Mouse (Mus musculus): ENCODE results near the gene Nav2.

- TF ChIP-seq CTCF (IDR thresholded peaks at IDR 0.05) (no peak), POLR2A (IDR thresholded peaks at IDR 0.05; ENCODE audit: insufficient read depth, low read depth, low read length) (no peak), EP300 (IDR thresholded peaks at IDR 0.05; ENCODE audit: insufficient read depth, low read depth, low read length) (no peak)
Observed at GRCm38 (mm10) chr7:49398020-49398516, 489.6 kb downstream of the Nav2 start.

Data from heart, adult 2 months (tissue).